Mouse (Mus musculus) intestine, embryonic 15.5 days (tissue): Measurements from ENCODE around the gene Glis2. TPM values are rescaled to one million over a fixed set of nuclear protein-coding genes. Genes with fewer than 3 reads are reported as not detected.

Experiments
- ATAC-seq: fragments of 200-750 bp; cut with Nextera tagmentation; 2 replicates; pipeline ENCODE4 v1.8.0; 2017; ENCODE audit warnings: moderate TSS enrichment, moderate library complexity
- H3K27ac ChIP-seq: fragments of 300-500 bp; sonication (generic); 2 replicates; pipeline ENCODE4 v1.5.1; 2015; ENCODE audit warnings: mild to moderate bottlenecking, inconsistent platforms
- H3K27me3 ChIP-seq: fragments of 300-500 bp; sonication (generic); replicated peaks from 2 replicates; pipeline ENCODE4 v1.6.1; 2015; ENCODE audit warnings: inconsistent platforms
- H3K36me3 ChIP-seq: fragments of 300-500 bp; sonication (generic); 2 replicates; pipeline ENCODE4 v1.6.1; 2015; ENCODE audit warnings: inconsistent platforms
- H3K4me1 ChIP-seq: fragments of 300-500 bp; sonication (generic); replicated peaks from 2 replicates; pipeline ENCODE4 v1.6.1; 2015; ENCODE audit warnings: inconsistent platforms
- H3K4me2 ChIP-seq: fragments of 300-500 bp; sonication (generic); replicated peaks from 2 replicates; pipeline ENCODE4 v1.6.1; 2015; ENCODE audit warnings: mild to moderate bottlenecking, inconsistent platforms
- H3K4me3 ChIP-seq: fragments of 300-500 bp; sonication (generic); replicated peaks from 2 replicates; pipeline ENCODE4 v1.5.1; 2015; ENCODE audit warnings: inconsistent platforms
- H3K9ac ChIP-seq: fragments of 300-500 bp; sonication (generic); 2 replicates; pipeline ENCODE4 v1.6.1; 2015; ENCODE audit warnings: inconsistent platforms
- H3K9me3 ChIP-seq: fragments of 300-500 bp; sonication (generic); 2 replicates; pipeline ENCODE4 v1.6.1; 2016; ENCODE audit warnings: inconsistent platforms
- WGBS: fragments of 180-500 bp; shearing (Covaris S2); methylation state at CpG from one replicate; pipeline ENCODE4 v1.1.7; 2015; 5-methylcytosine and 5-hydroxymethylcytosine counted together
- polyA plus RNA-seq: library from polyadenylated mRNA; unstranded; fragments of >200 nt; fragmentation: Nextera tagmentation; extraction: Ambion mirVana; gene quantifications from 2 replicates; pipeline ENCODE4 v1.2.1, GENCODE M21; 2015

The Glis2 gene
- polyA plus RNA-seq, 1 experiment from 2014 or later = 23.5 TPM

- no peaks in the 10 kb centered on the region for H3K9me3 ChIP-seq
- H3K4me2 ChIP-seq = peak overlapping the region; percentile 91
- H3K27ac ChIP-seq = 0 out of 2 replicates have a peak overlapping the region, but pooled peaks have one; percentile 13
- 62% methylated on average over 5 of the region's 5 CpGs for WGBS
- H3K27me3 ChIP-seq = no peaks in the 10 kb centered on the region
- H3K36me3 ChIP-seq = no peaks in the 10 kb centered on the region
- peaks cover 79% of the 10 kb centered on the region for H3K4me1 ChIP-seq
- peak overlapping the region; percentile 15; the same call in 1 of the 2 replicates for H3K9ac ChIP-seq
- no peak for ATAC-seq
- no peak overlapping the region for H3K4me3 ChIP-seq
Measured at GRCm38 (mm10) chr16:4598041-4598440, 3.5 kb downstream of the Glis2 start.

DNA sequence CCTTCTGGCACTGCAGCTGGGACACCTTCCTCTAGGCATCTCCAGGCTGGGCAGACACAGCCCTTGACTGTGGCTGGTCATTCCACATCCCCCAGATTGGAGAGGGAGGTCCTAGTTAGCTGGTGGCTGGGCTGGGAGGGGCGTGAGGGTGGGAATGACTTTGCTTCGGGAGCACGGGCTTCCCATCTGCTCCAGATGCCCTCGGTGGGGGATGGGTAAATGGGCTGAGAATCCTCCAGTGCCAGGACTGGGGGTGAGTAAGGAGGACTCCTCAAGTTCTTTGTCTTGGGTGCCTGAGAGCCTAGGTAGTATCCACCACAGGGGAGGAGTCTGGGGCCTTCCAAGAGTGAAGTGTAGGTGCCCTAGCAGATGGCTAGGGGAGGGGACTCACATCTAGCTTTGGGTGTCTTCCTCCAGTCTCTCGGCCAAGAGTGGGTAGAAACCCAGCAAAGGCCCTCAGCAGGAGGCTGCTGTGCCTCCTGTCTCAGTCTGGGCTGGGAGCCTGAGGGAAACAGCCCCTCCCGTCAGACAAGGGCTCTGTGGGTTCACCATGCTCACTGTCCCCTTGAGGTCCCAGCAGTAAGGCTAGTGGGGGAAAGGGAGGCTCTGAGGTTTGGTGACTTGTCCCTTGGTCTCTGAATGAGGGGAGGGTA is 4.5 kb downstream of the Glis2 start:
- no peaks in the 10 kb centered on the region for H3K9me3 ChIP-seq
- H3K4me3 ChIP-seq = no peak overlapping the region
- peak overlapping the region; percentile 27; the same call in 1 of the 2 replicates for H3K4me2 ChIP-seq
- H3K4me1 ChIP-seq = peaks cover 86% of the 10 kb centered on the region
- H3K9ac ChIP-seq = 0 out of 2 replicates have a peak overlapping the region, but pooled peaks have one; percentile 13
- no peak for ATAC-seq
- H3K36me3 ChIP-seq = no peaks in the 10 kb centered on the region
- WGBS = 23% methylated on average over 6 of the region's 6 CpGs
- H3K27me3 ChIP-seq = no peaks in the 10 kb centered on the region
- no peak overlapping the region for H3K27ac ChIP-seq

GRCm38 (mm10) chr16:4599616-4600015 is 5.1 kb downstream of the Glis2 start:
- H3K27ac ChIP-seq = no peak overlapping the region
- no peak overlapping the region for H3K4me3 ChIP-seq
- no peak overlapping the region for H3K4me2 ChIP-seq
- peaks cover 92% of the 10 kb centered on the region for H3K4me1 ChIP-seq
- no peaks in the 10 kb centered on the region for H3K36me3 ChIP-seq
- no peaks in the 10 kb centered on the region for H3K9me3 ChIP-seq
- 78% methylated on average over 3 of the region's 3 CpGs for whole genome bisulfite sequencing
- no peaks in the 10 kb centered on the region for H3K27me3 ChIP-seq
- no peak for ATAC-seq
- H3K9ac ChIP-seq = no peak overlapping the region

GRCm38 (mm10) chr16:4600701-4601310 is 6.3 kb downstream of the Glis2 start:
- H3K27me3 ChIP-seq = no peaks in the 10 kb centered on the region
- 65% methylated on average over 9 of the region's 9 CpGs for WGBS
- peak overlapping the region; percentile 19; the same call in 1 of the 2 replicates for H3K27ac ChIP-seq
- H3K4me1 ChIP-seq = peaks cover 98% of the 10 kb centered on the region
- no peak for ATAC-seq
- no peak overlapping the region for H3K9ac ChIP-seq
- H3K4me2 ChIP-seq = no peak overlapping the region
- H3K4me3 ChIP-seq = no peak overlapping the region
- no peaks in the 10 kb centered on the region for H3K36me3 ChIP-seq
- no peaks in the 10 kb centered on the region for H3K9me3 ChIP-seq

- peak; percentile 67 for ATAC-seq
- H3K9ac ChIP-seq = no peak overlapping the region
- no peaks in the 10 kb centered on the region for H3K27me3 ChIP-seq
- no peaks in the 10 kb centered on the region for H3K9me3 ChIP-seq
- H3K4me2 ChIP-seq = peak overlapping the region; percentile 26; the same call in 1 of the 2 replicates
- WGBS = 14% methylated on average over 3 of the region's 3 CpGs
- peak overlapping the region; percentile 81 for H3K27ac ChIP-seq
- no peaks in the 10 kb centered on the region for H3K36me3 ChIP-seq
- H3K4me3 ChIP-seq = no peak overlapping the region
- H3K4me1 ChIP-seq = peaks cover 98% of the 10 kb centered on the region
Measured at GRCm38 (mm10) chr16:4602189-4602588, 7.7 kb downstream of the Glis2 start.

GRCm38 (mm10) chr16:4602766-4603452 is 8.4 kb downstream of the Glis2 start:
- Histone ChIP-seq H3K4me1 (peaks cover 98% of the 10 kb centered on the region), H3K9me3 (no peaks in the 10 kb centered on the region), H3K27me3 (no peaks in the 10 kb centered on the region), H3K36me3 (no peaks in the 10 kb centered on the region), H3K27ac (peak overlapping the region; percentile 81), H3K9ac (peak overlapping the region; percentile 31; the same call in 1 of the 2 replicates), H3K4me3 (no peak overlapping the region), H3K4me2 (peak overlapping the region; percentile 26; the same call in 1 of the 2 replicates)
- WGBS = 17% methylated on average over 7 of the region's 7 CpGs
- ATAC-seq = no peak

- ATAC-seq = no peak
- Histone ChIP-seq H3K4me2 (peak overlapping the region; percentile 19; the same call in 1 of the 2 replicates), H3K4me1 (peaks cover 98% of the 10 kb centered on the region), H3K27ac (peak overlapping the region; percentile 81), H3K4me3 (no peak overlapping the region), H3K9me3 (no peaks in the 10 kb centered on the region), H3K36me3 (no peaks in the 10 kb centered on the region), H3K27me3 (no peaks in the 10 kb centered on the region), H3K9ac (peak overlapping the region; percentile 31; the same call in 1 of the 2 replicates)
- WGBS = 39% methylated on average over 1 of the region's 1 CpGs
Measured at GRCm38 (mm10) chr16:4603453-4603837, 8.9 kb downstream of the Glis2 start.

DNA sequence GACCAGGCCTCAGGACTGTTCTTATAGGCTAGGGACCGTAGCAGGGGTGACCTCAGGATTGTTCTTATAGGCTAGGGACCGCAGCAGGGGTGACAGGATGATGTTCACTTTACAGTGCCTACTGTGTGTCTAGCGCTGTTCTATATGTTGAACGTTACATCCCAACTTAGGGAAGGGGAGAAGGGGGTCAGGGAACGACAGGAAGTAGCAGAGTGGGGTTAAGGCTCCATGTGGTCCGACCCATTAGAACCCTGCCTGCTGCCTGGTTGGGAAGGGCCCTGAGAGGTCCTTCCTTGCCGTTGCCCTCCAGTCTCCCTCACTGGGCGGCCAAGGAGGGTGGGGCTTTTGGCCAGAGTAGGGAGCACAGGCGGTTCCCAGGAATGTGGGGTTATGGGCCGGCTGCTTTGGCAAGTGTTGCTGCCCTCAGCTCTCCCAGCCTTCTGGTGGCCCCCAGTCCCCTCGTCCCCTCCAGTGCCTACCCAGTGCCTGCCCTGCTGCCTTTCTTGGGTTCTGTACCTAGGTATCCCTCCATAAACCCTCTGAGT is 9.9 kb downstream of the Glis2 start:
- Histone ChIP-seq H3K9ac (peak overlapping the region; percentile 23; the same call in 1 of the 2 replicates), H3K4me1 (peaks cover 92% of the 10 kb centered on the region), H3K27me3 (no peaks in the 10 kb centered on the region), H3K4me2 (peak overlapping the region; percentile 26), H3K9me3 (no peaks in the 10 kb centered on the region), H3K27ac (peak overlapping the region; percentile 81; the same call in 1 of the 2 replicates), H3K36me3 (no peaks in the 10 kb centered on the region), H3K4me3 (no peak overlapping the region)
- WGBS = 48% methylated on average over 11 of the region's 11 CpGs
- ATAC-seq = no peak

DNA sequence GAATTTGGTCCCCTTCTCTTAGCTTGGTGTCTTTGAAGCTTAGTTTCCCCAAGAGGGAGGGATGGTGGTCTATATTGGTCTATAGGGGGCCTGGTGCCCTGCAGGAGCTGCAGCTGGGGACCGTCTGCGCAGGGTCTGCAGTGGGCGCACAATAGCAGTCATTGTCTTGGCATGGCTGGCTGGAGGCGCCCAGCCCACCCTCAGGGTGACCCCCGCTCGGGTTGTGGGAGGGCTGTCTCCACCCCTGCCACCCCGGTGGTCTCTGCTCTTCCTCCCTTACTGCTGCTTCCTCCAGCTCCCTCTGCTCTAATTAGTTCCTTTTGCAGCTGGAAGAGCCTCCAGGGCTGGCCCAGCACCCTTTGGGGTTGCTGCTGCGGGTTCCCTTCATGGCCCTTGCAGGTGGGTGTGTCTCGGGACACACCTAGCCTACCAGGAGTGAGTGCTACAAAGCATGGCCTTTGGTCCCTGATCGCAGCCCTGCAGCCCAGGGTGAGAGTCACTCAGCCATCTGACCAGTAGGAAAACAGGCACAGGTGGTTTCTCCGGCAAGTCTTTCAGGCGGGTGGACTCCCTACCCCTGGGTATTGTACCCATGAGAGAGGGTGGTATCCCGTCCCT is 11.1 kb downstream of the Glis2 start:
- H3K4me2 ChIP-seq = peak overlapping the region; percentile 45

GRCm38 (mm10) chr16:4606431-4607084 is 12.0 kb downstream of the Glis2 start:
- no peak overlapping the region for H3K4me3 ChIP-seq
- H3K9ac ChIP-seq = no peak overlapping the region
- H3K27ac ChIP-seq = peak overlapping the region; percentile 82
- peak; percentile 11 for ATAC-seq
- peak overlapping the region; percentile 45 for H3K4me2 ChIP-seq
- H3K9me3 ChIP-seq = no peaks in the 10 kb centered on the region
- no peaks in the 10 kb centered on the region for H3K27me3 ChIP-seq
- peaks cover 71% of the 10 kb centered on the region for H3K4me1 ChIP-seq
- 12% methylated on average over 5 of the region's 5 CpGs for WGBS
- H3K36me3 ChIP-seq = peaks cover 10% of the 10 kb centered on the region

More for the DNA sequence above, 11.1 kb downstream of the Glis2 start:
- Histone ChIP-seq H3K4me1 (peaks cover 81% of the 10 kb centered on the region), H3K36me3 (0 out of 2 replicates have a peak, but pooled peaks cover 2% of the 10 kb centered on the region), H3K9ac (peak overlapping the region; percentile 8; the same call in 1 of the 2 replicates), H3K9me3 (no peaks in the 10 kb centered on the region), H3K27me3 (no peaks in the 10 kb centered on the region), H3K27ac (peak overlapping the region; percentile 82), H3K4me3 (no peak overlapping the region)
- 45% methylated on average over 13 of the region's 13 CpGs for WGBS
- ATAC-seq = peak; percentile 63

- H3K36me3 ChIP-seq = peaks cover 16% of the 10 kb centered on the region
- H3K4me3 ChIP-seq = no peak overlapping the region
- H3K27ac ChIP-seq = peak overlapping the region; percentile 82
- peaks cover 58% of the 10 kb centered on the region for H3K4me1 ChIP-seq
- no peak overlapping the region; the same call in 1 of the 2 replicates for H3K9ac ChIP-seq
- H3K4me2 ChIP-seq = 0 out of 2 replicates have a peak overlapping the region, but pooled peaks have one; percentile 14
- no peaks in the 10 kb centered on the region for H3K27me3 ChIP-seq
- no peaks in the 10 kb centered on the region for H3K9me3 ChIP-seq
- 39% methylated on average over 9 of the region's 9 CpGs for WGBS
- peak; percentile 37; the same call in 1 of the 2 replicates for ATAC-seq
Measured at GRCm38 (mm10) chr16:4607818-4608531, 13.5 kb downstream of the Glis2 start.
